Mouse (Mus musculus) stomach, postnatal 0 days (tissue): ENCODE measurements around the gene St5.

Experiments used
- CTCF ChIP-seq: IDR thresholded peaks from 2 replicates; pipeline ENCODE4 v1.5.1; 2016; ENCODE audit warnings: antibody characterized with exemption, low read depth, mild to moderate bottlenecking, moderate library complexity
- EP300 ChIP-seq: optimal IDR thresholded peaks from 2 replicates; pipeline ENCODE3; 2016; ENCODE audit warnings: antibody characterized with exemption

DNA sequence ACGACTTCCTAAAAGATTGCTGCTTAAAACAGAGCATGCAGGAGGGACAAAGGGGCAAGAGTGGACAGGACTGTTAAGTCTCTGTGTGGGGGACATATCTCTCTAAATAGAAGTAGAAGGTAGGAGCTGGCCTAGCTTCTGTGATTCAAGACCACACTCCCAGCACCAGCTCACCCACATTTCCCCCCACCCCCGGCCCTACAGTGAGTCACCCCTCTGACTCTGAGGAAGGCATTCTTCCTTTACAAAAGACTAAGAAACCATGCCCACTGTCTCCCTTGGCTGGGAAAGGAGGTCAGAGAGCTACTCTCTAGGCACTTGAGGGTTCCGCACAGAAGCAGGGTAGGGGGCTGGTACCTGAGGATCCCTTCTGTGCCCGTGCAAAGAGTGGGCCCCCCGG is 219.2 kb downstream of the St5 start:
- TF ChIP-seq CTCF (no peak), EP300 (no peak)
